Mouse (Mus musculus) thymus, postnatal 14 days (tissue): ENCODE measurements at regions not wholly inside any gene's neighbourhood (a gene's known extent, or its start where the extent isn't known, plus 50 kb on each side); places are given as distances from the start of the nearest gene placed in this dataset.

Experiments used
- DNase-seq: peaks from one replicate; pipeline ENCODE4 v3.0.0; 2021

DNA sequence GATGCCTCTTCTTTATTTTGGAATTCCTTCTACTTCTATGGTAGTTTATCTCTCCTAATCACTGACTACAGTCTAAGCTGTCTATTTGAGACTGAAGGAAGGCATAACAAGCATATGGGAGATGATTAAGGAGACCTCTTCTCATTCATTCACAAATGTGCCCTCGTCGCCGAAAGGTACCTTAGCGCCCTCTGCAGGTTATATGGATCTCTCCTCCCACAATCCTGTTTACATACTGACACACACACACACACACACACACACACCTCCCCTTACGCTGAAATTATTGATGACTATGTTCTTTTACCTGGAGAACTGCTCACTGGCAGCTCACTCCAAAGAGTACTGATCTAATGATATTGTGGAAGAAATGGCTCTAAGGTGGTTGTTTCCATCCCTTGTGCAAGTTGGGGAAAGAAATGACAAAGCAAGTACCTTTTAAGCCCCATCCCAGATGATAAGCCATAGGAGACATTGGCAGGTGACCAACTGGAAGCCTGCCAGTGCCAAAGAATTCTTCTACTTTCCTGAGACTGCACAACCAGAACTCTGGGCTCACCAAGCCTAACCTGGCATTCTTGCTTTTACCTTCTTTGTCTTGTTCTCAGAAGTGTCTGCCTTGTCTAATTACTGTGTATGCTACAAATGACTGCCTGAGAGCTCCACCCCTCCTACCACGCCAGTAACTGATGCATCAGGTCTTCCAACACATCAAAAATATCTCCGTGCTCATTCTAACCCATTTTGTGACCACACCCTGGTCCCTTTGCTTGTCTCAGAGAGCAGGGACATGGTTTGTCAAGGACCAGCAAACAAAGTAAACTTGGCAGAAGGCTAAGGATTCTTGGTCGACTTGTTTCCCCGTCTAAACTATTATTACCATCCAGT is 227.8 kb upstream of the Adgrl2 start:
- DNase-seq, result peak; percentile 4

DNA sequence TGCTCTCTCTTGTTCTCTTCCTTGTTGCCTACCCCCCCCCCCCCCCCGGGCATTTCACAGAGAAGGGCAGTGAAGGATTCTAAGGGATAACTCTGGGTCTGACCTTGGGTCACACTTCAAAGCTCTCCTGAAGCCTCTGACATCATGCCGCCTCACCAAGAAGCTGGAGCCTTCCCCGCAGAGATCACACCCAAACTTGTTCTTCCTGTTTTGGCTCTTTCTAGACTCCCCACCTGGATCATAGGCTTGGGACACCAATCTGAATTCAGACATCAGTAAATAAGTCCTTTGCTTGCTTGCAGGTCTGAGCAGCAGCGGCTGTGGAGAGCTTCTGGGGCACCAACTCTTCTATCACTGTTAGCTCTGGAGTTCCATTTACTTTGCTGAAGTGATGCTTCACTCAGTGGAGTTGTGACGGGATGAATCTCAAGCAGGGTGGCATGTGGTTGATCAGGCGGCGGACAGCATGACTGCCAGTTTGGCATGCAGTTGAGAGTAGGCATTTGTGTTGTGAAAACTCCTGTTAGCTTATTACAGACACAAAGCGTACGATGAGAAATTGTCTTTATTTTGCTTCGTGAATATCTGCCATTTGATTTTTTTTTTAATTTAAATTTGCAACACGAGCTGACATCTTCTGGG is 226.5 kb upstream of the Adgrl2 start:
- DNase-seq, result no peak

DNA sequence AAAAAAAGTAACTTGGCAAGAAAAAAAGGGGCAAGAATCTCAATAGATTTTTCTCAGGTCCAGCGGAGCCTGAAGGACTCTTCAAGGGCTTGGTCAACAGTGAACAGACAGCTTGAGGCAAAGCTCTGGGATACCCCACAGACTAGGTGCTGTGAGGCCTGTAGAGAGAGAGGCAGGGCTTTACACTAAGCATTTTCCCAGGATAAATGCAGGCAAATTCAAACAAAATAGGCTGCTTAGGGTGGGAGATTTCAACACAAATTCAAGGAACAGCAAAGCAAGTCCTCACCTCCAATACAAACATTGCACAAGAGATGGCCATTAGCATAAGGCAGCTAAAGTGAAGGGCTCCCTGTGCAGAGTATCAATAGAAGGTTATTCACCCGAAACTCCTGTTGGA is 225.3 kb upstream of the Adgrl2 start:
- no peak for DNase-seq

DNA sequence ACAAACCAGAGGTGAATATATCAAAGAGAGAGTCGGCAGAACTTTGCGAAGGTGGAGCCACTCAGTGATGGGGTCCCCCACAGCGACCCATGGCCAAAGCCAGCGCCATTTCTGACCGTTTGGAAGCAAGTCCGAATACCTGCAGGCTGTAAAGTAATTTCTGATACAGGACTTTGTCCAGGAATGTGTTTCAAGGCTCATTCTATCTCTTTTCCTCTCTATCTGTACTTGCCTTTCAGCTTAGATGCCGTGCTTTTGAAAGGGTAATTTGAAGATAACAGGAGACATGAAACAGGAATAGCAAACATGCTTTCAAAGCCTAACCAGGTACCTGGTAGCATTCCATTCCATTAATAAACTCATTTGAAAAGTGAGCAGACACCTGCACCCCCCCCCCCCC is 221.6 kb upstream of the Adgrl2 start:
- no peak for DNase-seq

DNA sequence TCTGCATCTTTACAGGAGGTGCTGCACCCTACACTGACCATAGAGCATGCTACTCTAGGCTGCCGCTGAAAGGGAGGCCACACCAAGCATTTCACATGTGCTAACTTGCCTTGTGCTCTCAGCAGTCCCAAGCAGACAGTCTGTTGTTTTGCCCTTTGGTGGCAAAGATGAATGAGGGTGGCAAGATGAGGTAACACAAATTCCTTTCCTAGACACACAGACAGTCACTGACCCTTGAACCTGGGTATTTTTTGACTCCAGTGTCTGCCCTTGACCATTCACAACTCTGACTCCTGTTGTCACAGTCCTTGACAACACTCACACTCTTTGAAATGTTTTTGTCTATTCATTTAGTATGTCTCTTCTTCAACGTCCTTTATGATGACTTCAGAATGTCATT is 218.9 kb upstream of the Adgrl2 start:
- DNase-seq, result no peak

DNA sequence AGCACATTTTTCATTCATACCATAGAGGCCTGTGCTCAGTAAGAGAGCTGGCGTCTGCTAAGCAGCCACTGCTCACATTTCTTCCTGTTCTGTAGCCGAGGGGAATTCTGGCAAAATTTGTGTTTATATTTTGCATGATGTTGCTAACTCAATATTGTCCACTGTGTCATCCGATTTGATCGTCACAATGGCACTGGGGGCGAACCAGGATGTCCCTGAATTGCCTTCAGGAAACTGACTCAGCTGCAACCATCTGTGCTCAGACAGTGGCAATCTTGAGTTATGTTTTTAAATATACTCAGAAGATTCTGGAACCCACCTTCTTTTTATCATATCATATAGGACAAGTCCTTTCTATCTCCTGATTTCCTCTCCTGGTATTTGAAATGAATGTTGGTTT is 213.1 kb upstream of the Adgrl2 start:
- no peak for DNase-seq

DNA sequence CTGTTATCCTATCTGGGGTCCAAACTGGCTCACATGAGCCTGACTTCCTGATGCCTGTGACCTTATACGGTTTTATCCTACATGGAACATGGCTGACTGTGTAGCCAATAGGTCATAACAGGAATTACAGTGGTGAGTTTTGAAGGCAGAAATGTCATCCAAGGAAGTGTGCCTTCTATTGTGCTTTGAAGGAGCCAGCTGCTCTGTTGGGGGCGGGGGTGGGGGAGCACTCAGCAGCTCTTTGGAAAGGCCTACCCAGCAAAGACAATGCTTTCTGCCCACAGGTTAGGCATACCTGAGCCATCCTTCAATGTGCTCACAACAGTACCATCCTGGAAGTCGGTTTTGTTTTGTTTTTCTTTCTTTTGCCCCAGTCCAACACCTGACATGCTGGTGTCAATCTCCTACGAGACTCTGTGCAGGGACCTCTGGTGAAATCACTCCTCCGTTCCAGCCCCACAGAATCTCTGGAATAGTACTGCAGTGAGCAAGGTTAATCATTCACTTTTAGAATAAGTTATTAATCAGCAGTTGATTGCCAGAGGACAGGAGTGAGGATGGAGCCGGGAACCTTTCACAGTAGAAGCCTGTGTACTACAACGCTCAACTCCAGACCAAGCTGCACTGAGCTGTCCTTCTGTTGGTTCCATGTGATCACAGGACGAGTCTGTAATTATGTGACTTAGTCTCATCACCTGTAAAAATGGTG is 206.3 kb upstream of the Adgrl2 start:
- DNase-seq, result no peak

DNA sequence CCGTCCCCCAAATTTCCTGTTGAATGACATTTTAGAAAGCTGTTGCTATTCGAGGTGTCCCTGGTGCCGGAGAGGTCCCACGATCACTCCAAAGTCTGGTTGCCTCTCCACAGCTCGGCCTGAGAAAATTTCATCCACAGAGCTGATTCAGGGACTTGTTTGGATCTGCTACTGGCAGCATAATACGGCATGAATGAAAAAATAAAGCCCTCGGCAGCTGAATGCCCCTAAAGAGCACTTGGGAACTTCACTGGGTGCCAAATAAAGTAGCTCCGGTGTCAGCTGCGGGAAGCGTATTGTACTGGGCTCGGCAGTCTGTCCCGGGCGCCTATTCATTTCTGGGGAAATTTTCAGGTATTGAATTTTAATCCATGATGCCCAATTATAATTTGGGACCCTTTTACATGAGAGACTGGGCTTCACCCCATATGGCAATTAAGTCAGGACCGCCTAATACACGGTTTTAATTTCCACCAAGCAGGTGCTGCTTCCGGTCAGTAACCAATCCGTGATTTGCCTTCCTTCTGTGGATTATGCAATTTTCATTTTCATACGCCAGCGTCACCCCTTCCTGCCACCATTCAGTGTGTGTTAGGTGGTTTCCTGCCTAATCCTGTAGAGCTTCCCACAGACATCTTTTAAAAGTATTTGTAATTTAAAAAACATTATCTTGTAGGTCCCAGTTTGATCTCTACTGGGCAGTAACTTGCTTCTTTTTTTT is 200.7 kb upstream of the Adgrl2 start:
- no peak for DNase-seq

DNA sequence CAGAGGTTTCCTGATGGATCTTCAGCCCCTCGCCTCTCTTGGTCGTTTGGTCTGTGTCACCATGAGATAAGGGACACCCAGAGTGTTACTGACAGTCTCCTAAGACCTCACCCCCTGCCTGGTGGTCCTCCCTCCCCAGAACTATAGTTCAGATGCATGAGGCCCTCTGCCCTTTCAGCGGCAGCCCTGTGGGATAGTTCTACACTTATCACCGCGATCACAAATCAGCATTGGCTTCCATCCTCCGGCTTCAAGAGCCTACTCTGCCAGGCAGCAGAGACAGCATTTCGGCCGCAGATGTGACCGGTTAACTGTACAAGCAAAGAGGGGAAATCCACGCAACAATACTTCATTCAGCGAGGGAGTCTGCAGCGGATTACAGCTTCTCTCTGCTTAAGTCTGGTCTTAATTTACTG is 193.8 kb upstream of the Adgrl2 start:
- no peak for DNase-seq

DNA sequence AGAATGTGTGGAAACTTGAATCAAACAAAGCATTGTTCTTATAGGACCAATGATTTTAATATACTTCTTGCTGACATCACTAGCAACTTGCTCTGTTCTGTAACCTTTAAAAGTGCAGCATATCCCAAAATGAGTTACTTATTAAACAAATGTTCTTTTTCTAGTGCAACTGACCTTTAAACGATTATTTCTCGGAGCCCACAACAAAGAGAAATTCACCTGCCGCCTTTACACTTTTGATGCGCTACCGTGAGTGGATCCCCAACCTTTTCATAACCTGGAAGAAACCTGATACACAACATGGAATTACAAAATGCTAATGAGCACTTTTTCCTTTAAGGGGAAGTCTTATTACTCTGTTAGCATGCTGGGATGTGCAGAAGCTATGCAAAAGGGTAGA is 191.7 kb upstream of the Adgrl2 start:
- DNase-seq, result no peak

DNA sequence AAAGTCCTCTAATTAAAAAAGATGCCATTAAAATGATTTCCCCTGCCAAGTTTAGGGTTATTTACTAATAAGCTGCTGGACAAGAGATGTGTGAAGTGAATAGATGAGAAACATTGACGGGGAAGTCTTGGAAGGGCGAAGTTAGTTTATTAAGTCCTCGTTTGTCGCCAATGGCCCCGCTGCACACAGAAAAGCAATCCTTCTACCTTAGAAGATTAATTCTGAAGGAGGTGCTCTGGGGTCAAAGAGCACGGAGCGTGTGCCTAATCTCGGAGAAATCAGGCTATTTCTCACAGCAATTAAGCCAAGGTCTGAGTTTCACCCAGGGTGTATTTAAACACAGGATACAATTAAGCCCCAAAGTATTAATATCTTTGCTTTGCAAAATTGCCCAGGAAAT is 189.8 kb upstream of the Adgrl2 start:
- DNase-seq, result no peak

DNA sequence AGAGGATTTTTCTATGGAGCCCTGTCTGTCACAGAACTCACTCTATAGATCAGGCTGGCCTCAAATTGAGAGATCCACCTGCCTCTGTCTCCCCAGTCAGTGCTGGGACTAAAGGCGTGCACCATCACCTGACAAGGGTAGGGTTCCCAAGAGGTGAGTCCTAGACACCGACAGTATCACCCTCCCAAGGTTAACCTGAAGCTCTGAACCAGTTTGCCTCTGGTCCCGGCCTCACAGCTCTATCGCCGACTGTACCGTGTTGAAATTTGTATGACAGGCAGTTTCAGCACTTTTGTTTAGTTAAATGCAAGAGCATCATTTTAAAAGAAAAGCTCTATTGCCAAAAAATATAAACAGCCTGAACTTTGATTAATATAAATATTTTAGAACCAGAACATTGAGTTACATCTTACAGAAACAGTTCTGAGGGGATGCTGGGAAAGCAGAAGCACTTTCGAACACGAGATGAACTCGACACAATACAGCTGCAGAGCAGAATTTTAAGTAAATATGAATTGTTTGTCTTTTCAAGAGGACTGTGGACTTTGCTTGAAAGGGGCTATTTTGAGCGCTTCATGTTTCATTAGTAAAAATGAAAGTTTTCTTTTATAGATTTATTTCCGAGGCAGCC is 189.2 kb upstream of the Adgrl2 start:
- no peak for DNase-seq

DNA sequence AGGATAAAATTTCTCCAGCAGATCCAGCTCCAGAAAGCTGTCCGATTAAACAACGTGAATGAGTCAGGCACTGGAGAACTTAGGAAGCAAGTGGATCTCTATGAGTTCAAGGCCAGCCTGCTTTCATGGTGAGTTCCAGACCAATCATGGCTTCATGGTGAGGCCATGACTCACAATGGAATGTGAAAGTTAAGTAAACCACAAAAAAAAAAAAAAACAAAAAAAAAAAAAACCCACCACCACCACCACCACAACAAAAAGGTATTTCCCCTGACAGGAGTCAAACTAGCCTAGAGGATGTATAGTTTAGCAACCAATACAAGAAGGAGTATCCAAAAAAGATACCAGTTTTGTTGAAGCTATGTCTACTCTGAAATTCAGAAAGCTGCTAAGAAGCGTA is 188.5 kb upstream of the Adgrl2 start:
- no peak for DNase-seq

DNA sequence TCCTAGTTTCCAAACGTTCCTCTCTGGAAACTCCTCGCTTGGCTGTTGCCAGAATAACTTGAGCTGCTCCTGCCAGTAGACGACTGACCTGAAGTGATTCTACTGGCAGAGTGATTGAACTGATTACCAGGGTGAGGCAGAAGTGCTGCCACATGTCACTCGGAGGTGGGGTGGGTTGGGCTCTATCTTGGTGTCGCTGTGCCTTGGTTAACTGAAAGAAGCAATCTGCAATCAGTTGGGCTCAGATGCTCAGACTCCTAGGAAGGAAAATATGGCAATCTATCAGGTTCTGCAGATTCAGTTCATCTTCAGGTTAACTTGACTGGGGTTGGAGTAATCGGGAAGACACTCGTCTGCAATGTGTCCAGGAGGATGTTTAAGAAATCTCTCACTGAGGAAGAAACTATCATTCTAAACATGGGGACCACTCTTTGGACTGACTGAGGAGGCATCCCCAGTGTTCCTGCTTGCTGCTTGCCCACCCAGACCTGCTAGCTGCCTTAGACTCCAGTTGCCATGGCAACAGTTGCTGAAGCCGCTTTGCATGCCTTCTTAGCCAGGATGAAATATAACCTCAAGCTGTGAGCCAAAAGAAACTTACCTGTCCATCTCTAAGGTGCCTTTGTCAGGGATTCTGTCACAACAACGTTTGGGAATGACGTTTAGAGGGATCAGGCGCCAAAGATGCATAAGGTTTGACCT is 184.5 kb upstream of the Adgrl2 start:
- DNase-seq, result no peak

DNA sequence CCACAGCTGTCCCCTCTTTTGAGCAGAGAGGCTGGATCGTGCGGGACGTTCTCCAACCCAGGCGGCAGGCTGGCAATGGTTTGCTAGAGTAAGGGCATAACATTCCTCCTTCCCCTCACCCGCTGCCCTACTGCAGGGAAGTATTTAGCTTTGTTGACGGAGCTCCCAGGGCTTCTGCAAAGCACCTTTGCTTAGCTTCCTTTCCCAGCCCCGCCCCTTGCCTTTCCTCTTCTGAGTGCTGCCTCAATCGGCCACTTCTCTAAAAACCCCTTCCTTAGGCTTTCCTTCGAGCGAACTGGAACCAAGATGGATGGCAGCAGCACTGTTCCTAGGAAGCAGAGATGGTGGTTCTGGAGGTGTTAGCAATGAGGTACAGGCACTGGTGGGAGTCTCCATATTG is 183.2 kb upstream of the Adgrl2 start:
- DNase-seq, result no peak

DNA sequence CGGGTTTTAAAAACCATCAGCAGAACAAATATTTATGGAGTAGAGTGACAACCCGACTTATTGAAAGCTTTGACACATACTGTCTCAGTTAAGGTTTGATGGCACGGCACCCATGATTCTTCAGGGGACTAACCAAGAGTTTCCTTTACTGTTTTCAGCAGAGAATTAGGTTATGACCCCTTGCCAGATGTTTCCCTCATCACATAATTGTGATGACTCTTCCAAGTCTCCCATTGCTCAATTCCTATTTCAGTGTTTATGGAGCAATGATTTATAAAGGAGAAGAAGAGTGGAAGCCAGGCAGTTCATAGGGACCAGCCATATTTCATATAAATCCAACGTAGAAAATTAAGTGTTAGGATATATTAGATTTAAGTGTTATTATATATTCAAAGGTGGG is 181.4 kb upstream of the Adgrl2 start:
- no peak for DNase-seq

DNA sequence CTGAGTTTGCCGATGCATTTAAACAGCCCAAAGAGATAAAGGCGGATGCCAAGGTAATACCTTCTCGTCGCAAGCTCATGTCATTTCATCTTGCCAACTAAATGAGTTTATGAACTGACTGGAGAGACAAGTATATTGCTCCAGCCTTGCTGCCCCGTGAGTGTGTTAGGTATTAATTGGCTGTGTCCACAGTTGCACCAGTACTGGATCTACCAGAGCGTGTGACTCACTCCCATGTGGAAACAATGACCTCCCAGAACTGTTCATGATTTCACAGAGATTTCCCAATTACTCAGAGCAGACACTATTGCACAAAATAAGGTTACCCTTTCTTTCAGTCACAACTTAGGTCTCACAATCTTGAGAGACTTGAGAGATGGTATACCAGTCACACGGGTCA is 179.8 kb upstream of the Adgrl2 start:
- DNase-seq, result no peak

DNA sequence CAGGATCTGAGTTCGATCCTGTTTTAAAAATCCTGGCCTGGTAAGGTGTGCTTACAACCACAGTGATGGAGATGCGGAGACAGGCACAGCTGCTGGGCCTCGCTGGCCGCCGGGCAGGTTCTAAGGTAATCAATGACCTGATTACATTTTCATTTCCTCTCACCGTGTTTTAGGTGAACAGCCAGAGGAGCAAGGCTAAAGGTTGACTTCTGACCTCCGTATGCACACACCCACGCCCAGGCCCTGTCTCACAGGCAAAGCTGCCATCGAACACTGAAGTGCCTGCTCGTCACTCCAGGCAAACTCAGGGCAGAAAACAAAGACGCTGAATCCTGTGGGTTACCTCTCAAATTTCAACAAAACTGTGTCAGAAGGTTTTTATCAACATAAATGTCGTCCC is 179.1 kb upstream of the Adgrl2 start:
- DNase-seq, result no peak

DNA sequence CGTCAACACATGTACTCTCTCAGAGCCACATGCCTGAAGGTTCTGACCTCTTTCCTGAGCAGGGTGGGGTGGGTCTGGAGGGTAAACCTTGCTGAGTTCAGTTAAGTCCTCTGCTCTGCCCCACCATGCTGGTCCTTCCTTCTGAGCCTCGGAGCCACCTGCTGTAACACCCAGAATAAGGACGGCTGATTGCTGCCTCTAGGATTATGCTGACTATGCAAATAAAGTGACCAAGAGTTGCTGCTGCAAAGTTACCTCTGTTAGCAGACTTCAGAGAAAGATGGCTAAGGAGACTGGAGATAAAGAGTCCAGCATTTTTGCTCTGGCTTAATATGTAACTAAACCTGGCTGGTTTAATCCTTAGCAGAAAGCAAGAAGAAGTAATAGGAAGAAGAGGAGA is 177.6 kb upstream of the Adgrl2 start:
- DNase-seq, result no peak

DNA sequence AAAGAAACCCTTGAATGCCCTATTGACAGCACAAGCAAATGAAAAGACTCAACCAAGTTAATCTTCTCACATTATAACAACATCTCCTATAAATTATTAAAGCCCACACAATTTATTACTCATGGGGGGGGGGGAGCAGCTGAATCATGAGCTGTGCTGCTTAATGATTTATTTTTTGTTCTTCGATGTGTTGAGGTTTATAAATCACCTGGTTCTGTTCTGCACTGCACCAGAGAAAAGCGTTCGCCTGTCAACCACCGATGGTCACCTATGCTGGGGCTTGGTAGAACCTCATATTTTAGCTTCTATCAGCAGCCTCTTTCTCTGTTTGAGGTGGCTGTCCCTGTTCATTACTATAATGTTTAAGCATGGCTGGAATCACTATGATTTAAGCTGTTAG is 174.4 kb upstream of the Adgrl2 start:
- no peak for DNase-seq

DNA sequence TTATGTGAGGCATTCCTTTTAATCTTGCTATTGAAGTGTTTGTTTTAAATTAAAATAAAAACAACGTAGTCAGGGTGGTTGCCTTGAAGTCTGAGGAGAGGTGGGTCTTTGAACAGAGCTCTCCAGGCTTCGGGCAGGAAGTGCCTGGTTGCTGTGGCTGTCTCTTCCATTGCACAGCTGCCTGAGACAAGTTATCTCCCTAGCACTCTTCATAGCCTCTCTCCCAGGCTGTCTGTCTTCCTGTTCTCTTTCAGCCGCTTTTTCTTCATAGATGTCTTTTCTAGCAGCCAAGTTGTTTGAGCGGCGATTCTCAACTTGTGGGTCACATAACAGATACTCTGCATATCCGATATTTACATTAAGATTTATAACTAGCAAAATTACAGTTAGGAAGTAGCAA is 173.2 kb upstream of the Adgrl2 start:
- DNase-seq, result peak; percentile 10

DNA sequence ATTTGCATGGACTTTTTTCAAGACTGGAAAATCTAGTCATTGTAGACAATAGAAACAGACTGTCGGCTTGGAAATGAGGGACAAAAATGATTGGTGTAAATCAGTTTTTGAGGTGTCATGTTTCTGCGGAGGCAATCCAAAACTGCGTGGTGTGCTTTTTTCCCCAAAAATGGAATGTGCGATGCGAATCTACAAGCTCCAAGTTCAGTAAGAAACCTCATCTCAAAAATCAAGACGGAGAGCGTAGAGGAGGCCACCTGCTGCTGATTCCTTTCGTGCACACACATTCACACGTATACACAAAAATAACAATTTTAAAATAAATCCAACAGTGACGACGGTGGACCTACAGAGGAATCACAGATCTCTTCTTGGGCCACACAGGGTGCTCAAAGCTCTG is 170.5 kb upstream of the Adgrl2 start:
- no peak for DNase-seq
